Mouse (Mus musculus): Measurements from ENCODE around the gene Phactr1.

DNA sequence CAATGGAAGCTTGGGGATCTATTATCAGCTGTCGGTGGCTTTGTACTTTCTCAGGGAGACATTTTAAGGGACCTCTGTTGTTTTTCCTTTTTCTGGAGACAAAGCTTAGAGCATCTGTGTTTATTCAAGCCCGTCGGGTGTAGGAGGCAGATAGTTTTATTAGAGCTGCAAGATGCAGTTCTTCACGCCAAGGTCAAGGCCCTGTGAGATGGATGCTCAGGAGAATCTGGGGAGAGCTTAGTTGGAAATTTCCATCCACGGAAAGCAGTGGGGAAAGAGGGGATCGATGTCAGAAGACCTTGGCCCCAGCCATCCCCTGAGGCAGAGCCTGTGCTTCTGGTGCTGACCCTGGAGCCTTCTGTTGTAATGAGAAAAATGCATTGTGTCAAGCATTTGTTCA lies 340.6 kb downstream of the Phactr1 start:
- TF ChIP-seq ZKSCAN1 (IDR thresholded peaks at IDR 0.05; ENCODE audit: low read depth, low read length) (no peak), MAX (IDR thresholded peaks at IDR 0.05; ENCODE audit: low read length) (no peak), POLR2A (IDR thresholded peaks at IDR 0.05; ENCODE audit: control insufficient read depth in 1 of 2, insufficient read depth in 1 of 2, low read depth in 1 of 2, low read length in 2 of 2, poor library complexity in 1 of 2) (no peak), CTCF (IDR thresholded peaks at IDR 0.05 in 2 of 3, conservative IDR thresholded peaks at IDR 0.05 in 1 of 3; ENCODE audit: control insufficient read depth in 1 of 3, insufficient read depth in 1 of 3, low read depth in 2 of 3, low read length in 3 of 3, poor library complexity in 1 of 3, severe bottlenecking in 1 of 3) (no peak), ZNF384 (IDR thresholded peaks at IDR 0.05; ENCODE audit: low read depth, low read length) (no peak)
